Mouse (Mus musculus): ENCODE data around the gene Ing2.

DNA sequence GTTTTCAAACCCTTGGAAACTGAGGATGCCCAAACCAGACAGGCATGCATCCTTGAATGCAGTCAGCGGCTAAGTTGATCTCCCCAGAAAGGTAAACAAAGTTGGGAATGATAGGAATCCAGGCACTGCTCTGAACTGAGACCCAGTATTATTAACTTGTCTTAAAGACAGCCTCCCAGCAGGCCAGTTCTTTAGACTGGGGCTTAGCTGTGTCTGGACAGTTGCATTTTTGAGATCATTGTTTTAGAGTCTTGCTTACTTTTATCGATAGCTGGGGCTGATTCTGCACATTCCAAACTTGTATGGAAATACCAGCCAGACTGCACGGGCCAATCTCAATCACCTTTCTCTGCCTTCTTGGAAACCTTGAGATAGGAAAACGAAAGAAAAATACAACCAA lies 24.5 kb downstream of the Ing2 start:
- no peak for TF ChIP-seq POLR2A (IDR thresholded peaks at IDR 0.05; ENCODE audit: low read depth, low read length)
- TF ChIP-seq CTCF (conservative IDR thresholded peaks at IDR 0.05; ENCODE audit: insufficient read depth, insufficient read length, low read depth, low read length): no peak

Data from kidney, adult 2 months (tissue).